Mouse (Mus musculus): ENCODE measurements around the gene Traf1. TPM values are rescaled to one million over a fixed set of nuclear protein-coding genes. Genes with fewer than 3 reads are reported as not detected.

Traf1 gene
- total RNA-seq, 2 experiments from 2014 or later, result 0.57 to 2.1 TPM

GRCm38 (mm10) chr2:34906861-34907604 is 54.5 kb downstream of the Traf1 start:
- peak in 1 of 2 experiments; percentile 47 for DNase-seq (ENCODE audit: low spot score in 2 of 2)

DNA sequence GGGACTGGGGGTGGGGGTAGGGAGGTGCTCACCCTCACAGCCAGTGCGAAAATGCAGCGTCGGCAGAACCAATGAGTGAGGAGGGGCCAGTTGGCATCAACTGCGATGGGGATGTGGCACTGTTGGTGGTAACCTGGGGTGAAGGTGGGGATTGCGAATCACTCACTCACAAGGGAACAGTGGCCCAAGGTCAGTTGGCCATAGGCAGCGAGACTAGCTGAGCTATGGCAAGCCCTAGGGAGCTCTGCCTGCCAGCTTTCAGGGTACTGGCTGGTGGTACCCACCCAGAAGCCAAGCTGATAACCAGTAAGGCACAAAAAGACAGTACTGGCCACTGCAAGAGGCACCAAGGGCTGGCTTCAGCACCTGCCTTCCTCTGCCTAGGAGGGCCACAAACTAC is 55.1 kb downstream of the Traf1 start:
- DNase-seq (ENCODE audit: low spot score in 2 of 2), result no peak
- intact Hi-C loops (cut with DNase I), result no loop called here

More at GRCm38 (mm10) chr2:34906861-34907604, 54.5 kb downstream of the Traf1 start:
- intact Hi-C loops (cut with DNase I), result no loop called here

GRCm38 (mm10) chr2:34904849-34905542 is 56.6 kb downstream of the Traf1 start:
- intact Hi-C loops (cut with DNase I), result loop anchor here (5.0 kb wide), 1 partner anchor 67 kb away; no protein-coding TSS in a partner anchor
- DNase-seq (ENCODE audit: low spot score in 2 of 2), result peak; percentile 97 to 99

DNA sequence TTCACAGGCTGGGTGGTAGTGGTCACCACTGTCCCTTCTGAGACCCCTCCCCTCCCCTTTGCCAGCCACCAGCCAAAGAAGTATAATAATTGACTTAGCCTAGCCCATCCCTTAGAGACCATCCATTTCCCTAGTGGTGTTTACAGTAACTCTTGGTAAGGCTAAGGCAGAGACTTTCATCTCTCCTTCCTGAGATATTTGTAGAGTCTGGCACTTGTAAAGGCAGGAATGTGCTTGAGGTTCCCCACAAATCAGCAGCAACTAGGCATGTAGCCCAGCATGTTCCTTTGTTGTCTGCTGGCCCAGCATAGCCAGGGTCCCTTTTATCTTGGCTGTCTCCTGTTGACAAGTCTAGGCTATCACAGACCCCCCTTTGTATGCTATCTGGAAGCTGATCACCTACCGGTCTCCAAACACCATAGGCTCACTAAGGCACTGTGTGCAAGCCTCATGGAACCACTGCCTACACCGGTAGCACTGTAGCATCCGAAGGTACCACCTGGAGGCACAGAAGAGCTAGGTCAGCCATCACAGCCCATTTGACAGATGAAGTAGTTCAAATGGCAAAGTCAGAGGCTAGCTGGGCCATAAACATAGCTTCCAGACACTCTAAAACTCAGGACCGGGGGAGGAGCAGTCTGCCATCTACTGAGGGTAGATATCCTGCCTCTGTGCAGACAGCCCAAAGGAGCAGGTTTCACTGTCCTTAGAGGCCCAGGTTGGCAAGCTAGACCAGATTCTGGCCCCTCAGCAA is 57.7 kb downstream of the Traf1 start:
- intact Hi-C loops (cut with DNase I), result loop anchor here (5.0 kb wide), 1 partner anchor 68 kb away; no protein-coding TSS in a partner anchor
- no peak for DNase-seq (ENCODE audit: low spot score in 2 of 2)

- DNase-seq (ENCODE audit: low spot score in 2 of 2), result no peak
- intact Hi-C loops (cut with DNase I), result loop anchor here (5.0 kb wide), 1 partner anchor 69 kb away; no protein-coding TSS in a partner anchor
These were observed 58.4 kb downstream of the Traf1 start for GRCm38 (mm10) chr2:34903191-34903590.

- intact Hi-C loops (cut with DNase I), result loop anchor here (5.0 kb wide), 1 partner anchor 70 kb away; no protein-coding TSS in a partner anchor
- no peak for DNase-seq (ENCODE audit: low spot score in 2 of 2)
These were observed 58.8 kb downstream of the Traf1 start for GRCm38 (mm10) chr2:34902731-34903130.

DNA sequence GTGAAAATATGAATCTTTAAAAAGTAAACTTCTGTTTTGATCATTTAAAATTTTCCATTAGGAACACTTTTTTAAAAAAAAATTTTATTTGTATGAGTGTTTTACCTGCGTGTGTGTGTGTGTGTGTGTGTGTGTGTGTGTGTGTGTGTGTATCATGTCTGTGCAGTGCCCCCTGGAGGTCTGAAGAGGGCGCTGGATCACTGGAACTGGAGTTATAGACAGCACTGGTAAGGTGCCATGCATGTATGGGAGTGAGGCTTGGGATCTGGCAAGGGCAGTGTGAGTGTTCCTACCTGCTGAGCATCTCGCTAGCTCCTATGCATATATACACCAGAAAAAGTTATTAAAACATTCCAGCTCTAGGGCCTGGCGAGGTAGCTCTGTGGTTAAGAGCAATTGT is 59.8 kb downstream of the Traf1 start:
- intact Hi-C loops (cut with DNase I), result loop anchor here (5.0 kb wide), 1 partner anchor 71 kb away; no protein-coding TSS in a partner anchor
- DNase-seq (ENCODE audit: low spot score in 2 of 2), result no peak

- no peak for DNase-seq (ENCODE audit: low spot score in 2 of 2)
- intact Hi-C loops (cut with DNase I), result loop anchor here (5.0 kb wide), 1 partner anchor 72 kb away; no protein-coding TSS in a partner anchor
These were observed 61.2 kb downstream of the Traf1 start for GRCm38 (mm10) chr2:34900412-34900811.

- DNase-seq (ENCODE audit: low spot score in 2 of 2), result no peak
- intact Hi-C loops (cut with DNase I), result loop anchor here (5.0 kb wide), 1 partner anchor 73 kb away; no protein-coding TSS in a partner anchor
These were observed 61.9 kb downstream of the Traf1 start for GRCm38 (mm10) chr2:34899682-34900081.

DNA sequence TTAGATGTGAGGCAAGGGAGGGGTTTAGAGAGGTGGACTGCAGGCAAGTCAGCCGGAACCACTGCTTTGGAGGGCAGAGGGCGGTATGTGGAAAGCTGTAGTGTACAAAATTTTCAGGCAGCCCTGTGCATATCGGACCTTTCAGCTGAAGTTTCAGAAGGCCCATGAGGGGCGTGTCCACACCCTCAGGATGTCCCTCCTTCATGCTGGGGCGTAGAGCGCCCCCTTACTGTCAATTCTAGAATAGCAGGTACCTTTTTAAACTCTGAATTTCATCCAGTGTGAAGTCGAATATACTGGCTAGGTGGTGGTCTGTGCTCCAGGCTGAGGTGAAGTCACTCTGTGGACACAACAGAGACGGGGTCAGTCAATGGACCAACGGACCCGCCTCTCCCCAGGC is 63.8 kb downstream of the Traf1 start:
- intact Hi-C loops (cut with DNase I), result no loop called here
- DNase-seq (ENCODE audit: low spot score in 2 of 2), result no peak

- DNase-seq (ENCODE audit: low spot score in 2 of 2), result no peak
- intact Hi-C loops (cut with DNase I), result no loop called here
These were observed 64.6 kb downstream of the Traf1 start for GRCm38 (mm10) chr2:34896821-34897460.

GRCm38 (mm10) chr2:34895503-34896113 is 66.0 kb downstream of the Traf1 start:
- intact Hi-C loops (cut with DNase I), result no loop called here
- no peak for DNase-seq (ENCODE audit: low spot score in 2 of 2)

DNA sequence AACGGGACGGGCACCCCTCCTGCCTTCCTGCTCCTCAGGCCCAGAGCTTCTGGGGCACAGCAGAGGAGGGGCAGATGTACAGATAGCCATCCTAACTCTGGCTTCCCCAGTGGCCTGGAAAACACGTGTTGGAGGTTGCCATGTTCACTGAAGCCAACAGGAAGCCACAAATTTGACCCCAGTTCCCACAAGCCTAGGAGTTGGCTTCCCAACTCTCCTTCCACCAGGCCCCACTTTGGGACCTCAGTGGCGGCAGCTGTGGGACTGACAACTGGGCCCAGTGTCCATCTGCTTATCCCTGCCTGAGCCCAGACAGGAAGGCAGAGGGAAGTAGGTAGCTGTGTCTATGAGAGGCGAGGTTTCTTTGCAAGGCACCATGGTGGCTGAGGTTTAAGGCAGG is 67.6 kb downstream of the Traf1 start:
- intact Hi-C loops (cut with DNase I), result no loop called here
- DNase-seq (ENCODE audit: low spot score in 2 of 2), result no peak

Other genes starting within 250 kb of the Traf1 start
- 100 to 1,000 TPM in 1 of 2 experiments, 10 to 100 TPM in 1; 97.4 to 101 TPM for gene Gapvd1, start 206.5 kb downstream of the Traf1 start, total RNA-seq (2021)
- 100 to 1,000 TPM; 394 to 427 TPM for gene Hspa5, start 189.8 kb downstream of the Traf1 start, total RNA-seq (2021)
- 10 to 100 TPM; 30.8 to 34.0 TPM for gene Rabepk, start 161.9 kb downstream of the Traf1 start, total RNA-seq (2021)
- gene Fbxw2, start 135.5 kb downstream of the Traf1 start, total RNA-seq (2021), result 100 to 1,000 TPM in 1 of 2 experiments, 10 to 100 TPM in 1; 96.1 to 101 TPM
- gene Gm34653, start 128.8 kb downstream of the Traf1 start, total RNA-seq (2021), result not detected
- gene Cutal, start 87.4 kb downstream of the Traf1 start, total RNA-seq (2021), result under 1 TPM; 0.25 to 0.41 TPM
- 10 to 100 TPM; 33.3 to 38.0 TPM for gene Psmd5, start 86.8 kb downstream of the Traf1 start, total RNA-seq (2021)
- gene Phf19, start 47.7 kb downstream of the Traf1 start, total RNA-seq (2021), result 1 to 10 TPM; 1.3 to 1.6 TPM
- gene Hc, start 99.7 kb upstream of the Traf1 start, total RNA-seq (2021), result under 1 TPM; 0.09 to 0.23 TPM
- under 1 TPM in 1 of 2 experiments, not detected in 1; 0.41 TPM for gene AI182371, start 139.8 kb upstream of the Traf1 start, total RNA-seq (2021)
- 1 to 10 TPM; 7.1 to 8.6 TPM for gene Cntrl, start 147.7 kb upstream of the Traf1 start, total RNA-seq (2021)
- gene Rab14, start 239.3 kb upstream of the Traf1 start, total RNA-seq (2021), result 100 to 1,000 TPM; 235 to 237 TPM

All from left cerebral cortex, postnatal 25 days (tissue).